Mouse (Mus musculus): Measurements from ENCODE around the gene Scamp1. TPM values are rescaled to one million over a fixed set of nuclear protein-coding genes. Genes with fewer than 3 reads are reported as not detected.

The Scamp1 gene
- polyA plus RNA-seq (2017; shearing (Covaris generic)) = 6.0 TPM

DNA sequence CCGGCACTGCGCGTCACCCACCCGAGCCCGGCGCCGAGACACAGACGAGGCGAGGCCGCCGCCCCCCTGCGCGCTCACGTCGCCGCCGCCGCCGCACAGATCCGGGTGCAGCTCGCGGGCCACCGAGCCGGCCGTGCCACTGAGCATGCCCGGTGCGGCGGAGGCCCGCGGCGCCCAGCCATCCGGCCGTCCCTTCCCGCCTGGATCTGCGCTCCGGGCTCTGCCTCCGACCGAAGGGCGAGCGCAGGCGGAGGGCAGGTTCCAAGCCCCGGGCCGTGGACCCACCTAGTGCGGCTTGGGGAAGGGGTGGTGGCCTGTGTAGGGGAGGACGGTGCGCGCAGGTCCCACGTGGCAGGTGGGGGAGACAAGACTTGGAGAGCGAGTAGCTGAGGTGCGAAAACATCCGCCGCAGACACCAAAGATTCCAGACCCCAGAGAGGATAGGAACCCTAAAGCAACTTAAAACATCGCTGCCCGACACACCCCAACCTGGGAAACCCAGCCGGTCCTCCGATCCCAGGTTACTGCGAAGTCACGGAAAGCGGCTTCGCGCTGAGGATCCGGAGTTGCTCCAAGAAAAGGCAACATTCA lies at the start of gene Scamp1:
Gene Scamp1, minus strand, starts transcription at position 577 of the 591 bp plus-strand sequence.

Other genes starting within 250 kb of the Scamp1 start
- gene Lhfpl2, start 228.1 kb downstream of the Scamp1 start, polyA plus RNA-seq (2017; shearing (Covaris generic)) = not detected
- 99.2 TPM for gene Ap3b1, start 73.1 kb upstream of the Scamp1 start, polyA plus RNA-seq (2017; shearing (Covaris generic))